Mouse (Mus musculus): ENCODE results near the gene Golga5. TPM values are rescaled to one million over a fixed set of nuclear protein-coding genes. Genes with fewer than 3 reads are reported as not detected.

Golga5 gene
- polyA plus RNA-seq, 1 experiment from 2014 or later = 32.4 TPM

GRCm38 (mm10) chr12:102440551-102440950 is 28.4 kb upstream of the Golga5 start:
- Histone ChIP-seq H3K9me3 (ENCODE audit: control insufficient read depth, low read length) (no peaks in the 10 kb centered on the region), H3K27me3 (ENCODE audit: control insufficient read depth, insufficient read depth, low read length) (no peaks in the 10 kb centered on the region), H3K4me3 (replicated peaks; ENCODE audit: low read depth, low read length) (no peak overlapping the region), H3K4me1 (ENCODE audit: control insufficient read depth, insufficient read depth, low read length) (peaks cover 15% of the 10 kb centered on the region), H3K4me2 (ENCODE audit: low read length) (no peak overlapping the region), H3K36me3 (ENCODE audit: control insufficient read depth, insufficient read depth, low read length) (no peaks in the 10 kb centered on the region), H3K9ac (replicated peaks; ENCODE audit: low read length) (no peak overlapping the region), H3K27ac (replicated peaks; ENCODE audit: low read depth, low read length) (no peak overlapping the region)
- WGBS = 89% methylated on average over 7 of the region's 7 CpGs
- no peak for ATAC-seq (ENCODE audit: low FRiP score, low TSS enrichment)
- no peak for DNase-seq

GRCm38 (mm10) chr12:102441141-102441540 is 27.8 kb upstream of the Golga5 start:
- H3K9me3 ChIP-seq (ENCODE audit: control insufficient read depth, low read length) = no peaks in the 10 kb centered on the region
- H3K27ac ChIP-seq (replicated peaks; ENCODE audit: low read depth, low read length) = no peak overlapping the region
- no peaks in the 10 kb centered on the region for H3K36me3 ChIP-seq (ENCODE audit: control insufficient read depth, insufficient read depth, low read length)
- WGBS = 90% methylated on average over 6 of the region's 6 CpGs
- H3K27me3 ChIP-seq (ENCODE audit: control insufficient read depth, insufficient read depth, low read length) = no peaks in the 10 kb centered on the region
- no peak overlapping the region for H3K4me3 ChIP-seq (replicated peaks; ENCODE audit: low read depth, low read length)
- no peak overlapping the region for H3K9ac ChIP-seq (replicated peaks; ENCODE audit: low read length)
- ATAC-seq (ENCODE audit: low FRiP score, low TSS enrichment) = no peak
- DNase-seq = no peak
- peaks cover 15% of the 10 kb centered on the region for H3K4me1 ChIP-seq (ENCODE audit: control insufficient read depth, insufficient read depth, low read length)
- H3K4me2 ChIP-seq (ENCODE audit: low read length) = no peak overlapping the region

DNA sequence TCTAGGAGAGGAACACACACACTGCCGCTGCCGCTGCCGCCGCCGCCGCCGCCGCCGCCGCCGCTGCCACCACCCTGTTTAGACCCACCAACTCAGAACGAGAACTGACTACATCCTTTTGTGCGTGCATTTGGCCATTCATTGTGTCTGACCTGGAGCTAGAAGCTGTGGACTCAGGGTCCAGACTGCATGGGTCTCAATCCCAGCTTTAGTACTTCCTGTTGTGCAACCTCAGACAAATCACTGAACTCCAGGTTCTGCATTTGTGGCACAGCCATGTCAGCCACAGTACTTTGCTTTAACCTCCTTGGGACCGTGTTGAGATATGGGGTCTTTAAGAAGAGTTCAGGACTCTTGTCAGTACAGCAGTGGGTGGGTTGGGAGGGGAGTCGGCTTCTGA is 26.3 kb upstream of the Golga5 start:
- WGBS = 92% methylated on average over 15 of the region's 15 CpGs
- no peak for DNase-seq

GRCm38 (mm10) chr12:102443676-102444075 is 25.3 kb upstream of the Golga5 start:
- Histone ChIP-seq H3K4me2 (ENCODE audit: low read length) (no peak overlapping the region), H3K27me3 (ENCODE audit: control insufficient read depth, insufficient read depth, low read length) (no peaks in the 10 kb centered on the region), H3K9ac (replicated peaks; ENCODE audit: low read length) (no peak overlapping the region), H3K36me3 (ENCODE audit: control insufficient read depth, insufficient read depth, low read length) (no peaks in the 10 kb centered on the region), H3K4me1 (ENCODE audit: control insufficient read depth, insufficient read depth, low read length) (peaks cover 5% of the 10 kb centered on the region; the same call in 1 of the 2 replicates), H3K4me3 (replicated peaks; ENCODE audit: low read depth, low read length) (no peak overlapping the region), H3K27ac (replicated peaks; ENCODE audit: low read depth, low read length) (no peak overlapping the region), H3K9me3 (ENCODE audit: control insufficient read depth, low read length) (no peaks in the 10 kb centered on the region)
- DNase-seq (no peak), ATAC-seq (ENCODE audit: low FRiP score, low TSS enrichment) (no peak)
- WGBS = 86% methylated on average over 5 of the region's 5 CpGs

More for the DNA sequence above, 26.3 kb upstream of the Golga5 start:
- Histone ChIP-seq H3K9ac (replicated peaks; ENCODE audit: low read length) (no peak overlapping the region), H3K27ac (replicated peaks; ENCODE audit: low read depth, low read length) (no peak overlapping the region), H3K9me3 (ENCODE audit: control insufficient read depth, low read length) (no peaks in the 10 kb centered on the region), H3K4me3 (replicated peaks; ENCODE audit: low read depth, low read length) (no peak overlapping the region), H3K27me3 (ENCODE audit: control insufficient read depth, insufficient read depth, low read length) (no peaks in the 10 kb centered on the region), H3K36me3 (ENCODE audit: control insufficient read depth, insufficient read depth, low read length) (no peaks in the 10 kb centered on the region), H3K4me1 (ENCODE audit: control insufficient read depth, insufficient read depth, low read length) (peaks cover 15% of the 10 kb centered on the region), H3K4me2 (ENCODE audit: low read length) (no peak overlapping the region)
- ATAC-seq (ENCODE audit: low FRiP score, low TSS enrichment) = no peak

GRCm38 (mm10) chr12:102445436-102445835 is 23.5 kb upstream of the Golga5 start:
- no peak overlapping the region for H3K4me3 ChIP-seq (replicated peaks; ENCODE audit: low read depth, low read length)
- H3K27me3 ChIP-seq (ENCODE audit: control insufficient read depth, insufficient read depth, low read length) = no peaks in the 10 kb centered on the region
- WGBS = 82% methylated on average over 4 of the region's 4 CpGs

DNA sequence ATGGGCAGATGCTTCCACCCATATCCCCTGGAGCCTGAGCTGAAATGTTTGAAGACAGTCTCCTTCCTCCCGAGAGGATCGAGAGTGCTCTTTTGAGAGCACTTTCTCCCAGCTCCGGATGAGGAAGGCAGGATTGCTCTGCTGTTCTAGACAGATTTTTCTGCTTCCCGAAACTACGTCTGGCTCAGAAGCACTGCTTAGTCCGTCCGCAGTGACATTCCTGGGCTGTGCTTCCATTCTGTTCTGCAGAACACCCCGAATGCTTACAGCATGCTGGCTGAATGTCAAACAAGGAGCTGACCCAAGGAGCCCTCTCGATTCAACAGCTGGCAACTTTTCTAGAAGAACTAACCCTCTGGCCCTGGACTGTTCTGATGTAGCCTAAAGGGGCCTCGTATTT is 18.5 kb upstream of the Golga5 start:
- Histone ChIP-seq H3K9ac (replicated peaks; ENCODE audit: low read length) (no peak overlapping the region), H3K4me3 (replicated peaks; ENCODE audit: low read depth, low read length) (no peak overlapping the region), H3K27me3 (ENCODE audit: control insufficient read depth, insufficient read depth, low read length) (no peaks in the 10 kb centered on the region), H3K9me3 (ENCODE audit: control insufficient read depth, low read length) (no peaks in the 10 kb centered on the region), H3K4me2 (ENCODE audit: low read length) (no peak overlapping the region), H3K4me1 (ENCODE audit: control insufficient read depth, insufficient read depth, low read length) (no peaks in the 10 kb centered on the region), H3K27ac (replicated peaks; ENCODE audit: low read depth, low read length) (no peak overlapping the region), H3K36me3 (ENCODE audit: control insufficient read depth, insufficient read depth, low read length) (no peaks in the 10 kb centered on the region)
- DNase-seq (no peak), ATAC-seq (ENCODE audit: low FRiP score, low TSS enrichment) (no peak)
- 75% methylated on average over 10 of the region's 10 CpGs for WGBS

More at GRCm38 (mm10) chr12:102445436-102445835, 23.5 kb upstream of the Golga5 start:
- H3K4me1 ChIP-seq (ENCODE audit: control insufficient read depth, insufficient read depth, low read length) = no peaks in the 10 kb centered on the region
- H3K36me3 ChIP-seq (ENCODE audit: control insufficient read depth, insufficient read depth, low read length) = no peaks in the 10 kb centered on the region
- ATAC-seq (ENCODE audit: low FRiP score, low TSS enrichment) (no peak), DNase-seq (no peak)
- no peak overlapping the region for H3K27ac ChIP-seq (replicated peaks; ENCODE audit: low read depth, low read length)
- H3K9me3 ChIP-seq (ENCODE audit: control insufficient read depth, low read length) = no peaks in the 10 kb centered on the region
- H3K4me2 ChIP-seq (ENCODE audit: low read length) = no peak overlapping the region
- no peak overlapping the region for H3K9ac ChIP-seq (replicated peaks; ENCODE audit: low read length)

- Histone ChIP-seq H3K36me3 (ENCODE audit: control insufficient read depth, insufficient read depth, low read length) (no peaks in the 10 kb centered on the region), H3K4me2 (ENCODE audit: low read length) (no peak overlapping the region), H3K27me3 (ENCODE audit: control insufficient read depth, insufficient read depth, low read length) (no peaks in the 10 kb centered on the region), H3K9ac (replicated peaks; ENCODE audit: low read length) (no peak overlapping the region), H3K9me3 (ENCODE audit: control insufficient read depth, low read length) (no peaks in the 10 kb centered on the region), H3K4me1 (ENCODE audit: control insufficient read depth, insufficient read depth, low read length) (no peaks in the 10 kb centered on the region), H3K4me3 (replicated peaks; ENCODE audit: low read depth, low read length) (no peak overlapping the region), H3K27ac (replicated peaks; ENCODE audit: low read depth, low read length) (no peak overlapping the region)
- DNase-seq (no peak), ATAC-seq (ENCODE audit: low FRiP score, low TSS enrichment) (no peak)
- WGBS = 84% methylated on average over 8 of the region's 8 CpGs
Measured at GRCm38 (mm10) chr12:102451126-102451851, 17.6 kb upstream of the Golga5 start.

DNA sequence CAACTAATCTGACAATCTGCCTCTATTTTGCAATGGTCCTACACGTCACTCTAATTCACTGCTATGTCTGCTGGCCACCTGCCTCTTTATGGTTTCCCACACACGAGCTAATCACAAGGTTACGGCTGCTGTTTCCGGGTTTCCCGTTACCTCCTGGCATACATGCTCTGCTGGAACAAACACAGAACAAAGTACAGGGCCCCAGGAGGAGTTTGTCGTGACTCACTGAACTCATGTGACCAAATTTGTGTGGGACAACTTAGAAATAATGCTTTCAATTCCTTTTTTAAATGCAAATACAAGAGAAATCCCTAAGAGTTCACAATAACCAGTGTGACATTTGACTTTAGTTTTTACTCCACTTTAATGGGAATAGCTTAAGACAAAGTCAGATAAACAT is 15.4 kb upstream of the Golga5 start:
- Histone ChIP-seq H3K9ac (replicated peaks; ENCODE audit: low read length) (no peak overlapping the region), H3K27ac (replicated peaks; ENCODE audit: low read depth, low read length) (no peak overlapping the region), H3K4me1 (ENCODE audit: control insufficient read depth, insufficient read depth, low read length) (no peaks in the 10 kb centered on the region), H3K9me3 (ENCODE audit: control insufficient read depth, low read length) (no peaks in the 10 kb centered on the region), H3K36me3 (ENCODE audit: control insufficient read depth, insufficient read depth, low read length) (no peaks in the 10 kb centered on the region), H3K27me3 (ENCODE audit: control insufficient read depth, insufficient read depth, low read length) (no peaks in the 10 kb centered on the region), H3K4me2 (ENCODE audit: low read length) (no peak overlapping the region), H3K4me3 (replicated peaks; ENCODE audit: low read depth, low read length) (no peak overlapping the region)
- 60% methylated on average over 6 of the region's 6 CpGs for WGBS
- DNase-seq = no peak
- no peak for ATAC-seq (ENCODE audit: low FRiP score, low TSS enrichment)

DNA sequence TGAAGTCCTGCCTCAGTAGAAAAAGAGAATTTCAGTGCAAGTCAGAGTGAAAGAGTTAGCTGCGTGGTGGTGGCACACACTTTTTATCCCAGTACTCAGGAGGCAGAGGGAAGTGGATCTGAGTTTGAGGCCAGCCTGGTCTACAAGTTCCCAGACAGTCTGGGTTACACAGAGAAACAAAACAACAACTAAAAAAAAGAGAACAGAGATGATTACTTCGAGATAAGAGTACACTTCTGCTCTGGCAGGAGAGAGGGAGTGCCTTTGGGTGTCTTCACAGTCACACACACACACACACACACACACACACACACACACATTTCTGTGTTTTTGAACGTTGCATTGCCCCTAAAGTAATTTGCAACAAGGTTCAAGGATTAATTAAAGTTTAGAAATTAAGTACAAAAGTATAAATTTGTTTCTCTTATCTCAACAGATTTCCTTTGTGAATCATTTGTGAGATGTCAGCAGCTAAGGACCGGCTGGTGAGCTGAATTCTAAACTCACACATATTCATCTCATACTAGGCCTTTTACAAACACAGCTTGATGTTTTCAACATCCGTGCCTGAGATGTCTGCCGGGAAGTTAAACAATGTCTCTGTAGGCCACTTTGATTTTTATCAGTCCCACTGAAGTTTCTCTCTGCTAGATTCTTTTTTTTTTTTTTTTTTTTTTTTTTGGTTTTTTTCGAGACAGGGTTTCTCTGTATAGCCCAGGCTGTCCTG is 12.3 kb upstream of the Golga5 start:
- 79% methylated on average over 7 of the region's 7 CpGs for WGBS
- Histone ChIP-seq H3K4me1 (ENCODE audit: control insufficient read depth, insufficient read depth, low read length) (no peaks in the 10 kb centered on the region), H3K4me2 (ENCODE audit: low read length) (no peak overlapping the region), H3K27ac (replicated peaks; ENCODE audit: low read depth, low read length) (no peak overlapping the region), H3K9me3 (ENCODE audit: control insufficient read depth, low read length) (no peaks in the 10 kb centered on the region), H3K9ac (replicated peaks; ENCODE audit: low read length) (no peak overlapping the region), H3K36me3 (ENCODE audit: control insufficient read depth, insufficient read depth, low read length) (no peaks in the 10 kb centered on the region), H3K4me3 (replicated peaks; ENCODE audit: low read depth, low read length) (no peak overlapping the region), H3K27me3 (ENCODE audit: control insufficient read depth, insufficient read depth, low read length) (no peaks in the 10 kb centered on the region)
- no peak for DNase-seq
- ATAC-seq (ENCODE audit: low FRiP score, low TSS enrichment) = no peak
